Mouse (Mus musculus): ENCODE measurements around the gene Drc3.

Gene Drc3

GRCm38 (mm10) chr11:60416963-60417716, 64.0 kb downstream of the Drc3 start, which contains the start of gene Gid4:
TSS of gene Gid4 (plus strand) at chr11:60417145.
- H3K36me3 ChIP-seq (ENCODE audit: insufficient read depth, low read length) = peaks cover 38% of the 10 kb centered on the region
- H3K27me3 ChIP-seq (ENCODE audit: insufficient read depth, low read length) = no peaks in the 10 kb centered on the region
- no peaks in the 10 kb centered on the region for H3K9me3 ChIP-seq (ENCODE audit: low read length)
- TF ChIP-seq POU5F1 (IDR thresholded peaks at IDR 0.05; ENCODE audit: borderline replicate concordance, low read length) (no peak), NANOG (IDR thresholded peaks at IDR 0.05; ENCODE audit: borderline replicate concordance, low read length) (no peak), CTCF (conservative IDR thresholded peaks at IDR 0.05; ENCODE audit: low read length) (no peak)
- H3K4me1 ChIP-seq (replicated peaks; ENCODE audit: low read depth, low read length) = peaks cover 53% of the 10 kb centered on the region
- peak within 1 kb of the TSS; percentile 96 for H3K4me3 ChIP-seq (replicated peaks; ENCODE audit: low read length)

DNA sequence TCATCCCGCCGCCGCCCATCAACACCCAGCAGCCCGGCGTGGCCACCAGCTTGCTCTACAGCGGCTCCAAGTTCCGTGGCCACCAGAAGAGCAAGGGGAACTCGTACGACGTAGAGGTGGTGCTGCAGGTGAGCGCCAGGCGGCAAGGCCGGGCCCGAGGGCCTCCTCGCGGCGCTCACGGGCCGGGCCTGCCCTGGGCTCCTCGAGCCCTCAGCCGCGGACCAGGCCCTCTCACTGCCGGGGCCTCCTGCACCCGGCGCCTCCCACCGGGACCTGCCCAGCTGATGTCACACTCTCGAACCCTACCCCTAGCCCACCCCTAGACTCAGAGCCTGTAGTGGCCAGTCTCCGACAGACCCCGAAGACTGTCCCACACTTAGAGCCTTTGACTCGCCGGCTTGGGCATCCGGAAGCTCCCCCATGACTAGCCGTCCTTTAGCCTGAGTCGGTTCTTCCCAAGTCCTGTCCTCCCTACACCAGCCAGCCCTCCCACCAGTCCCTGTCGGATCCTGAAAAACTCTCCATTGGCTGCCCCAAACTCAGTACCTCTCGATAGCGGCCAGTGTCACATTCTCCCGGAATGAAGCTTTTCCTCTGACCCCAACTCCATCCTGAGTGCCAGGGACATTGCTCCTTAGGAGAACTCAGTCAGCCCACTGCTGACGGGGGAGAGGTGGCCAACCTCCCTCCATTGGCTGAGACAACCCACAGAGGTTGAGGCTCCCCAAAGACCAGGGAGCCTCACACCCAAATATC, 64.8 kb downstream of the Drc3 start, which contains the start of gene Atpaf2:
Gene Atpaf2, minus strand, starts transcription at position 741 of the 756 bp plus-strand sequence.
- H3K36me3 ChIP-seq (ENCODE audit: insufficient read depth, low read length) = peaks cover 38% of the 10 kb centered on the region
- peak within 1 kb of the TSS; percentile 96 for H3K4me3 ChIP-seq (replicated peaks; ENCODE audit: low read length)
- no peaks in the 10 kb centered on the region for H3K27me3 ChIP-seq (ENCODE audit: insufficient read depth, low read length)
- no peak for TF ChIP-seq NANOG (IDR thresholded peaks at IDR 0.05; ENCODE audit: borderline replicate concordance, low read length)
- no peak for TF ChIP-seq POU5F1 (IDR thresholded peaks at IDR 0.05; ENCODE audit: borderline replicate concordance, low read length)
- no peak for TF ChIP-seq CTCF (conservative IDR thresholded peaks at IDR 0.05; ENCODE audit: low read length)
- peaks cover 60% of the 10 kb centered on the region for H3K4me1 ChIP-seq (replicated peaks; ENCODE audit: low read depth, low read length)
- no peaks in the 10 kb centered on the region for H3K9me3 ChIP-seq (ENCODE audit: low read length)

- no peaks in the 10 kb centered on the region for H3K9me3 ChIP-seq (ENCODE audit: low read length)
- H3K4me3 ChIP-seq (replicated peaks; ENCODE audit: low read length) = peak overlapping the region; percentile 96
- no peaks in the 10 kb centered on the region for H3K27me3 ChIP-seq (ENCODE audit: insufficient read depth, low read length)
- H3K4me1 ChIP-seq (replicated peaks; ENCODE audit: low read depth, low read length) = peaks cover 66% of the 10 kb centered on the region
- H3K36me3 ChIP-seq (ENCODE audit: insufficient read depth, low read length) = peaks cover 38% of the 10 kb centered on the region
- TF ChIP-seq CTCF (conservative IDR thresholded peaks at IDR 0.05; ENCODE audit: low read length) (no peak), NANOG (IDR thresholded peaks at IDR 0.05; ENCODE audit: borderline replicate concordance, low read length) (no peak), POU5F1 (IDR thresholded peaks at IDR 0.05; ENCODE audit: borderline replicate concordance, low read length) (no peak)
Measured at GRCm38 (mm10) chr11:60418473-60418803, 65.3 kb downstream of the Drc3 start.

GRCm38 (mm10) chr11:60422046-60422668, 69.0 kb downstream of the Drc3 start:
- no peaks in the 10 kb centered on the region for H3K9me3 ChIP-seq (ENCODE audit: low read length)
- peaks cover 51% of the 10 kb centered on the region for H3K36me3 ChIP-seq (ENCODE audit: insufficient read depth, low read length)
- TF ChIP-seq CTCF (conservative IDR thresholded peaks at IDR 0.05; ENCODE audit: low read length) (no peak), NANOG (IDR thresholded peaks at IDR 0.05; ENCODE audit: borderline replicate concordance, low read length) (no peak), POU5F1 (IDR thresholded peaks at IDR 0.05; ENCODE audit: borderline replicate concordance, low read length) (no peak)
- H3K4me1 ChIP-seq (replicated peaks; ENCODE audit: low read depth, low read length) = peaks cover 48% of the 10 kb centered on the region
- H3K27me3 ChIP-seq (ENCODE audit: insufficient read depth, low read length) = no peaks in the 10 kb centered on the region
- H3K4me3 ChIP-seq (replicated peaks; ENCODE audit: low read length) = no peak overlapping the region; the same call in 1 of the 2 replicates

- peaks cover 59% of the 10 kb centered on the region for H3K36me3 ChIP-seq (ENCODE audit: insufficient read depth, low read length)
- H3K4me3 ChIP-seq (replicated peaks; ENCODE audit: low read length) = no peak overlapping the region
- no peaks in the 10 kb centered on the region for H3K9me3 ChIP-seq (ENCODE audit: low read length)
- peaks cover 47% of the 10 kb centered on the region for H3K4me1 ChIP-seq (replicated peaks; ENCODE audit: low read depth, low read length)
- H3K27me3 ChIP-seq (ENCODE audit: insufficient read depth, low read length) = no peaks in the 10 kb centered on the region
- TF ChIP-seq NANOG (IDR thresholded peaks at IDR 0.05; ENCODE audit: borderline replicate concordance, low read length) (peak; percentile 38; the same call in 1 of the 2 replicates), POU5F1 (IDR thresholded peaks at IDR 0.05; ENCODE audit: borderline replicate concordance, low read length) (no peak), CTCF (conservative IDR thresholded peaks at IDR 0.05; ENCODE audit: low read length) (no peak)
Measured at GRCm38 (mm10) chr11:60423006-60423405, 69.9 kb downstream of the Drc3 start.

GRCm38 (mm10) chr11:60426417-60426816, 73.3 kb downstream of the Drc3 start:
- TF ChIP-seq CTCF (conservative IDR thresholded peaks at IDR 0.05; ENCODE audit: low read length) (no peak), NANOG (IDR thresholded peaks at IDR 0.05; ENCODE audit: borderline replicate concordance, low read length) (no peak), POU5F1 (IDR thresholded peaks at IDR 0.05; ENCODE audit: borderline replicate concordance, low read length) (no peak)

GRCm38 (mm10) chr11:60427628-60428027, 74.5 kb downstream of the Drc3 start:
- H3K4me3 ChIP-seq (replicated peaks; ENCODE audit: low read length) = no peak overlapping the region
- H3K9me3 ChIP-seq (ENCODE audit: low read length) = no peaks in the 10 kb centered on the region
- no peaks in the 10 kb centered on the region for H3K27me3 ChIP-seq (ENCODE audit: insufficient read depth, low read length)
- peaks cover 17% of the 10 kb centered on the region for H3K4me1 ChIP-seq (replicated peaks; ENCODE audit: low read depth, low read length)
- H3K36me3 ChIP-seq (ENCODE audit: insufficient read depth, low read length) = peaks cover 69% of the 10 kb centered on the region
- TF ChIP-seq NANOG (IDR thresholded peaks at IDR 0.05; ENCODE audit: borderline replicate concordance, low read length) = no peak
- no peak for TF ChIP-seq POU5F1 (IDR thresholded peaks at IDR 0.05; ENCODE audit: borderline replicate concordance, low read length)
- TF ChIP-seq CTCF (conservative IDR thresholded peaks at IDR 0.05; ENCODE audit: low read length) = no peak

More at GRCm38 (mm10) chr11:60426417-60426816, 73.3 kb downstream of the Drc3 start:
- Histone ChIP-seq H3K27me3 (ENCODE audit: insufficient read depth, low read length) (no peaks in the 10 kb centered on the region), H3K36me3 (ENCODE audit: insufficient read depth, low read length) (peaks cover 62% of the 10 kb centered on the region), H3K9me3 (ENCODE audit: low read length) (no peaks in the 10 kb centered on the region), H3K4me1 (replicated peaks; ENCODE audit: low read depth, low read length) (peaks cover 27% of the 10 kb centered on the region), H3K4me3 (replicated peaks; ENCODE audit: low read length) (no peak overlapping the region)

GRCm38 (mm10) chr11:60433501-60433900, 80.4 kb downstream of the Drc3 start:
- no peaks in the 10 kb centered on the region for H3K27me3 ChIP-seq (ENCODE audit: insufficient read depth, low read length)
- H3K4me3 ChIP-seq (replicated peaks; ENCODE audit: low read length) = no peak overlapping the region
- peaks cover 48% of the 10 kb centered on the region for H3K4me1 ChIP-seq (replicated peaks; ENCODE audit: low read depth, low read length)
- TF ChIP-seq POU5F1 (IDR thresholded peaks at IDR 0.05; ENCODE audit: borderline replicate concordance, low read length) (no peak), CTCF (conservative IDR thresholded peaks at IDR 0.05; ENCODE audit: low read length) (no peak), NANOG (IDR thresholded peaks at IDR 0.05; ENCODE audit: borderline replicate concordance, low read length) (no peak)
- H3K9me3 ChIP-seq (ENCODE audit: low read length) = no peaks in the 10 kb centered on the region
- H3K36me3 ChIP-seq (ENCODE audit: insufficient read depth, low read length) = peaks cover 83% of the 10 kb centered on the region
